Mouse (Mus musculus): ENCODE data around the gene Arl6.

The Arl6 gene

GRCm38 (mm10) chr16:59639102-59639691, at the start of gene Arl6:
TSS of gene Arl6 (minus strand) at chr16:59639391.
- in situ Hi-C loops (cut with MseI, MboI) = no loop called here

GRCm38 (mm10) chr16:59685135-59685534, 45.9 kb upstream of the Arl6 start:
- in situ Hi-C loops (cut with MseI, MboI) = no loop called here

DNA sequence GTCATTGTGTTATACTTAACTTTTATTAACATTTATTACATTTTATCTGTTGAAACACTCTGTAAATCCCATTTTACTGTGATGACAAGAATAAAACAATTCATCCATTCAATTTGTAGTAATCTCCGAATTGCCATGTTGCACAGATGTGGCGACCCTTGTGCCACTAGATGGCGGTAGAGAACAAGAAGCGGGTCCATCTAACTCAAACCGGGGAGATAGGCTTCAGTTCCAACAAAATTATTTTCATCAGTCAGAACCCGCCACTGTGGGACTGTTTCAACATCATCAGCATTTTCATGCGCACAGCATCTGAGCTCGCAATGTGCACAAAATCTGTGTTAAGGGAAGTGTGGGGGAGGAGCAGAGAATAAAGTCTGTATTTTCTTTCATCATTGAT, 44.2 kb upstream of the Arl6 start:
- in situ Hi-C loops (cut with MseI, MboI) = no loop called here

DNA sequence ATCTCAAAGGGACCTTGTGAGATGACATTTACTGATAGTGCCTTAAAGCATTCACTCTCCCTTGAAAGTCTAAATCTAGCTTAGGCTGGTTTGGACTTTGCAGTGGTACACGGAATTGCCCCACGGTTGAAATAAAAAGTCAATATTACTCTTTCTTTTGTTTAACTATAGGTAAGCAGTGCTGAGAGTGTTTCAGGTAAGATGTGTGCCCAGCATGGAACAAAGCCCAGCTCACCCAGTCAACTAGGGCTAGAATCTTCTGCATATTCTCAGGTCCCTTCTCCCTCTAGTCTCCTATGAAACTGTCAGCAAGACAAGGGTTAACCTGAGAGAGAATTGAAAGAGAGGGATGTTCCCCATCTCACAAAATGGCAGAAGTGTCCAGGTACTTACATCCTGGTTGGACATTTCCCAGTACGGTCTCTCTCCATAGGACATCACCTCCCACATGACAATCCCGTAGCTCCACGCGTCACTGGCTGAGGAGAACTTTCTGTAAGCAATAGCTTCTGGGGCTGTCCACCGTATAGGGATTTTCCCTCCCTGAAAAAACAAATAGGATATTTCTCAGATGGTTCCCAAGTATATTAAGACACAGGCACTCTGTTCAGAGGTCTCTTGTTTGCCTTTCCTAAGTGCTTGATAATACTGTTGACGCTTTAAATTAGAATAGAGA, 43.2 kb upstream of the Arl6 start:
- in situ Hi-C loops (cut with MseI, MboI) = no loop called here

DNA sequence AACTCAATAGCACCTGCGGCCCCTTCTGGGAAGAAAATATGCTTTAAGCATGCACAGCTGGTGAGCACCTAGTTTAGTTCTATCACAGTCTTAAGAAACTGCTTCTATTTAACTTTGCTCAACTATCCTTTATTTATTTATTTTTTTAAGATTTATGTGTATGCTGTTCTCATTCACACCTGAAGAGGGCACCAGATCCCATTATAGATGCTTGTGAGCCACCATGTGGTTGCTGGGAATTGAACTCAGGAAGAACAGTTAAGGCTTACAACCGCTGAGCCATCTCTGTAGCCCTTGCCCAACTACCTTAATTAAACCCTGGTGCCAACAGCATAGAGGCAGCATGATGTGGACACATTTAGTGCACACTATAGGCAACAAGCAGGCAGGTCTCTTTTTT, 27.7 kb upstream of the Arl6 start:
- in situ Hi-C loops (cut with MseI, MboI) = no loop called here

- in situ Hi-C loops (cut with MseI, MboI) = no loop called here
Measured at GRCm38 (mm10) chr16:59643766-59644165, 4.6 kb upstream of the Arl6 start.

GRCm38 (mm10) chr16:59639985-59640384, 794 bp upstream of the Arl6 start:
- in situ Hi-C loops (cut with MseI, MboI) = no loop called here

- in situ Hi-C loops (cut with MseI, MboI) = no loop called here
Measured at GRCm38 (mm10) chr16:59634598-59634997, 4.6 kb downstream of the Arl6 start.

DNA sequence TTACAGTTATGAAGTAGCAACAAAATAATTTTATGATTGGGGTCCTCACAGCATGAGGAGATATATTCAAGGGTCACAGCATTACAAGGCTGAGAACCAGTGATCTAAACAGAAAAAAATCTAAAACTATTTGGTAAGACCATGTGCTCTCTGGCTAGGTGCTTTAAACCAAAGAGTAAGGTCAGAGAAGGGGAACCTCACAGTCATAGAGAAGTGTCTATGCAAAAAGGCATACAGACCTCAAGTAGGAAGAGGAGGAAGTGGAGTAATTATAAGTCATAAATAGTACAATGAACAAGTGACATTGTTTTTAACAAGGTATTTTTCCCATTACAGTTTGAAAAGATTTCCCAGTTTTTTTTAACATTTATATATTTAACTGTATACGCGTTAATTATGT, 17.6 kb downstream of the Arl6 start:
- in situ Hi-C loops (cut with MseI, MboI) = no loop called here

DNA sequence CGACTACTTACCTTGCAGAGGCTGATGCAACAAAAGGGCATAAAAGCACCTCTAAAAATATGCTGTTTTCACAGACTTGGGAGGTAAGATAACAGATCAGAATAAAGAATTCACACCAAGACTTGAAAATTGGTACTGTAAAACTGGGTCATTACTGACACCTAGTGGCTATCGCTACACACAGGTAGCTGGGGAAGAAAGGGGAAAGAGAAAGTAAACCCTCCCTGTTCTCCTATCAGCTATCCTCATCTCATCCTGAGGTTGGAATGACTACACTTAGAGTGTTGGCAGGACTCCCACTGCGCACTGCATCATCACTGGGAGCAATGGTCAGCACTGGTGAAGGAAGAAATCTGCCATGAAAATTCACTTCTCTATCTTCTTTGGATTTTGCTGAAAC, 22.0 kb downstream of the Arl6 start:
- in situ Hi-C loops (cut with MseI, MboI) = loop anchor here (5.0 to 10.0 kb wide), 3 partner anchors 142 to 192 kb away; partner anchors contain the start of gene Riox2 (in 2 of the 2)

DNA sequence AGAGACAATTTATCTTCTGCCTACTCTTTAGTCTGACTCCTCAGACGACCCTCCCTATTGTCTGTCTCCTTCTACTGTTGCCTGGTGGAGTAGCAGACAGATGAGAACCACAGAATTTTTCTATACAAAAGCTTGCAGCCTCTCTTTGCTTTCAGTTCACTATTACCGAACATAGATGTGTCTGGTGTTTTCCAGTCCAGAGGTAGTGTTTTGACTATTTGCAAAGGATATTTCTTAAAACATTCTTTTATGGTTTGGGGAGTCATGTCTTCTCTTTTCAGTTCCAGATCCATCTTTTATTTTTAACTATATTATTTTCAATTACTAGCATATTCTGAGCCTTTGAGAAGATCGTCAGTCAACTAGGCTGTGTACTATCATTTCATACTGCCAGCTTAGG, 23.5 kb downstream of the Arl6 start:
- in situ Hi-C loops (cut with MseI, MboI) = loop anchor here (5.0 to 10.0 kb wide), 3 partner anchors 141 to 191 kb away; partner anchors contain the start of gene Riox2 (in 2 of the 2)

DNA sequence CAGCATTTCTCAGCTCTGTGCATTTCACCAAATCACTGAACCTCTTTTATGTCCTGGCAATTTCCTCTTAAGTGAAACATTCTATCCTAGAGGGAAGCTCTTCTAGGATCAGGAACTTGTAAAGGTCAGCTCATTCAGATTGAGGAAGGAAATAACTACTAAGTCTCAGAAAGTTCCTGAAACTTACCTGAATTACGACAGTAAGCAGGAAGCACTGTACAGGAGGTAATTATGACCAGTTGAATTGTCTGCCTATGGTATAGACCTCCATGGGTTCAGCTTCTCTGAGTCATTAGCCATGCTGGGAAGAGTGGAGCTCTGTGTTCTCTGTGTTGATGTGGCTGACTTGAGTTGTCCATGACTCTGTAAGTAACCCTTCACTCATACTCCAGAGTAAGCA, 28.4 kb downstream of the Arl6 start:
- in situ Hi-C loops (cut with MseI, MboI) = loop anchor here (10.0 kb wide), 2 partner anchors 136 to 186 kb away; partner anchors contain the start of gene Riox2 (in 1 of the 2)

DNA sequence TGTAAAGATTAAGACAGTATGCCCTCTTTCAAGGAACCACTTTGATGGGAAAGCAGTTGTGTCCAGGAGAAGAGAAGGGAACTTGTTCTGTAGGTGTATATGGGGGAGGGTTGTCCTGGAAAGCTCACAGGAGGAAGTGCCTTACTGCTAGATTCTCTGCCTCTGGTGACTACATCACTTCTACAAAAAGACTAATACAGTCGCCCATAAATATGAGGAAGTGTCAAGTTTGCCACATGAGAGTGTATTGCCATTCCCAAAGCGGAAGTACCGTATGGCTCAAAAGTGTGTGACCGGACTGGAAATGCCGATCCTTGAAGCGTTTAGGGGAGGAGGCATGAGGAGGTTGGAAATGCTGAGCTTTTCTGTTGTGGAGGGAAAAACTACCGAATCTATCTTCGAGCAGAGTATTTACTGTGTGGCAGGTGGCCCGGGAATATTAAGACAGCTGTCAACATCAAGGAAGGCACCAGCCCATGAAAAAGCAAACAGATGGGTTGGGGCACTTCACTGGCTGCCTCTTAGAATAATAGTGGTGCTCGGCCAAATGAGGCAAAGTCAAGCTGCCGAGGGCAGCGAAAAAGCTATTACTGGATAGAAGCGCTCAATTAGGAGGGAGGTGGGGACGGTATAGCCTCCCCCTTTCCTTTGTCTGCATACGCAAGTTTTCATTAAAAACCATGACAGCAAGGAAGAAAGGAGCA, 35.0 kb downstream of the Arl6 start:
- in situ Hi-C loops (cut with MseI, MboI) = no loop called here

DNA sequence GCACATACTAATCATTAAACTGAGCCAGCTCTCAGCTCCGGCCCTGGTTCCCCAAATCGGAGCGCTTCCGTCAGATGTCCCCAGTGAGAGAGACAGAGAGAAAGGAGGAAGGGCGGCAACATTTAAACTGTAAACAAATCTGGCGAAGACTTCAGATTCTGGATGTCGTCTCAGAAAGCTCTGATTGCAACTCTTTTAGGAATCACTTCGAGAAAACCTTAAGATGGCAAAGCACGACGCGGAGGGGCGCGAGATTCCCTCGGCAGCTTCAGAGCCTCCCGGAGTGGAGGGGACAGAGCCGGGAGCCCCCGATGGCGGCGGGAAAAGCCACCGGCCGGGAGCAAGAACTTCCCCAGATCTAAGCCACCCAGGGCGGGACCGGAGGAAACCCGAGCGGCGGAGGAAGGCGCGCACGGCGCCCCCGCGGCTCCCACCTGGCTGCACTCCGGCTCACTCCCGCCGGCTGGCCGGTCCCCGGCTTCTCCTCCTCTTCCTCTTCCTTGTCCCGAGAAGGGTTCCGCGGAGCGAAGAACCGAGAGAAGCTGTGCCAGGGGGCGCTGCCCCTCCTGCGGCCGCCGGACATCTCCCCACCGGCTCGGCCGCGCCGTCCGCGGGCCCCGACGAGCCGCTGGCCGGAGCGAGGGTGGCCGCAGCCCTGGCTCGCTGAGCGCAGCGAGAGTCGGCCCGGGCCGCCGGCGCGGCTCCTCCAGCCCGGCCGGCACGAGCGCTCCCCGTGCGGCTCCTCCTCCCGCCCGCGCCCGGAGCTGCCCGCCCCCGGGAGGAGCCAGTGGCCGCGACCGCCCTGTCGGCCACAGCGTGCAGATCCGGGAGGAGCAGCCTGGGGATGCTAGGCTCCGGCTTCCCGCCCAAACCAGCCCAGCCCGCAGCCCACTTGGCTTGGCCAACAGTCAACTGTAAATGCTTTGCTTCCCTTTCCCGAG, 38.6 kb downstream of the Arl6 start, which contains the start of gene Crybg3:
TSS of gene Crybg3 (minus strand) at position 669 of the 941 bp plus-strand sequence.
- in situ Hi-C loops (cut with MseI, MboI) = no loop called here

GRCm38 (mm10) chr16:59599411-59600265, 39.6 kb downstream of the Arl6 start:
- in situ Hi-C loops (cut with MseI, MboI) = no loop called here

GRCm38 (mm10) chr16:59598997-59599396, 40.2 kb downstream of the Arl6 start:
- in situ Hi-C loops (cut with MseI, MboI) = no loop called here

GRCm38 (mm10) chr16:59597256-59597655, 41.9 kb downstream of the Arl6 start:
- in situ Hi-C loops (cut with MseI, MboI) = no loop called here

- in situ Hi-C loops (cut with MseI, MboI) = no loop called here
Measured at GRCm38 (mm10) chr16:59594714-59595113, 44.5 kb downstream of the Arl6 start.

DNA sequence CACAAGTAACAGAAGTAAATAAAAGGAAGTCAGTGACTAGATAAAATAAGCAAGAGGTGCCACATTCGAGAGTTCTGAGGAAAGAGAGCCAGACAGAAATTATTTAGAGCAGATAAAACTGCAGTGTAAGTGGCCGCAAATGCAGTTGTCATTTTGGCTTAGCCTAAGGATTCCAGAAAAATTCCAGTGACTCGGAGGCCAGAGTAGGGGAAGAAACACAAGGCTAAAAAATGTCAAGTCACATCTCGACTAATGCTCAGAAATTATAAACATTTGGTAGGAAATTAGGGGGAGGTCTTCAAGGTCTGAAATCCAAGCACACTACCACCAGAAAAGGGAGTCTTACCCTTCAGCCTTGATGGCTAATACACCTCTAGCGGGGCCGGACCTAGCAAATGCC, 48.4 kb downstream of the Arl6 start:
- in situ Hi-C loops (cut with MseI, MboI) = no loop called here

DNA sequence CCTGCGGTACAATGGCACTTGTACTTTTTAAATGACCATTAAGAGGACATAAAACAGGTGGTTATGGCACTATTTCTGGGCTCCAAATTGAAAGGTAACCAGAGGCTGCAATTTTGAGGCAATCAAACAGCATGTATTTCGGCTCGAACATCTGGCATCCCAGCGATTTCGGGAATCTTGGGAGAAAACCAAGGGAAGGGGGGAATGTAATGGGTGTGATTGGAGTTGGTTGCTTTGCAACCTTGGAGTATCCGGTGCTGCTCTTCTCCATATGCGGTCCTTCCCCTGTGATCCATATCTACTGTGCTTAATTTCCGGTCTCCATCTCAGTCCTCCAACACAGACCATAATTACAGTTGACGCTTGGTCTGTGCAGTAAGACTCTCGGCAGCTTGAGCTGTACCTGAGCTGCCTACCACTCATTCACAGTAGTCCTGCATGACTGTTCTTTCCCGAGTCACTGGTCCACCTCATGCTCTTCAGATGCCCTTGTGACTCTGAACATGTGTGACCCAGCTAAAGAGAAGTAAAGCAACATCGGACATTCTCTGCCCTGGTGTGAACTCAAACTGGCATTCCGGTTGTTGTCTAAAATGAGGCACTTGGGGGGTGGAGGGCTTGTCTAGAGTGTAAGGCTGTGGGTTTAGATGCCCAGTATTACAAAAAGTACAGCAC, 50.7 kb downstream of the Arl6 start:
- in situ Hi-C loops (cut with MseI, MboI) = no loop called here

All from mouse trophoblast stem cell (cell line).